Mouse (Mus musculus) erythroblast, embryonic 14.5 days (primary cell): ENCODE measurements around the gene Sf3b2. TPM values are rescaled to one million over a fixed set of nuclear protein-coding genes. Genes with fewer than 3 reads are reported as not detected.
A peak's percentile ranks its signal among the peaks of the same experiment; 100 is the strongest.
"Not testable (repeated sequence)": the region's sequence is repeated elsewhere in the genome, so short reads cannot be mapped to it uniquely, and the experiment has no call there.

ENCODE experiments used
- H3K27me3 ChIP-seq: 2 replicates; pipeline ENCODE4 v1.6.1; 2012; ENCODE audit warnings: inconsistent platforms; ENCODE audit not compliant: control insufficient read depth
- H3K36me3 ChIP-seq: 2 replicates; pipeline ENCODE4 v1.6.1; 2012; ENCODE audit warnings: mild to moderate bottlenecking, inconsistent platforms; ENCODE audit not compliant: control insufficient read depth
- H3K4me1 ChIP-seq: 2 replicates; pipeline ENCODE4 v1.6.1; 2012; ENCODE audit warnings: inconsistent platforms; ENCODE audit not compliant: control insufficient read depth
- H3K4me3 ChIP-seq: replicated peaks from 2 replicates; pipeline ENCODE3; 2012; ENCODE audit warnings: moderate library complexity, mild to moderate bottlenecking, inconsistent platforms
- H3K9me3 ChIP-seq: 2 replicates; pipeline ENCODE4 v1.6.1; 2012; ENCODE audit warnings: low read length, inconsistent platforms, mixed read lengths; ENCODE audit not compliant: control insufficient read depth
- GATA1 ChIP-seq: IDR thresholded peaks from 2 replicates; pipeline ENCODE4 v1.6.1; 2012; ENCODE audit warnings: low read length, inconsistent platforms, mixed read lengths
- TAL1 ChIP-seq: IDR thresholded peaks from 3 replicates; pipeline ENCODE4 v1.6.1; 2012; ENCODE audit warnings: low read length, inconsistent platforms, mixed read lengths
- polyA plus RNA-seq: library from polyadenylated mRNA; stranded (reverse); fragments of >175 nt; gene quantifications from 2 replicates; pipeline ENCODE4 v1.2.3, GENCODE M21; 2012

Sf3b2 gene
- polyA plus RNA-seq, 1 experiment = 23.0 TPM

DNA sequence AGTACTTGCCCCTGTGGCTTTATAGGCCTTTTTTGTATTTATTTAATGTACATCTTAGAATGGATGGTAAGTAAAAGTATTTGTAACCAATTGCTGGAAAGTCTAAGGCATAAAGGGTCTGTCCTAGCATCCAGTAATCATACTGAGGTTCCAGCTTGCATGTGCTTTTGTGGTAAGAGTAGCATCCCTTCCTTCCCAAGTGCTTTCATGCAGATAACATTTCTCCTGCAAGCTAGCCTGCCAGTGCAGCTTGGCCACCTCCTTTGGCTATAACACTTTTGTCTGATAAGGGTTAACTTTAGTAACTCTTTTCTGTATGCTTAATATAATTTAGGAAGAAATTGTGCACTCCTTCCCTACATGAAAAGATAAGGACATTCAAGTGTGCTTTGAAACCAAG is 27.2 kb downstream of the Sf3b2 start:
- H3K9me3 ChIP-seq = no peaks in the 10 kb centered on the region
- H3K36me3 ChIP-seq = peaks cover 9% of the 10 kb centered on the region
- H3K4me3 ChIP-seq = peak overlapping the region; percentile 51
- TF ChIP-seq GATA1 (no peak), TAL1 (no peak)
- no peaks in the 10 kb centered on the region for H3K27me3 ChIP-seq
- peaks cover 59% of the 10 kb centered on the region for H3K4me1 ChIP-seq

- H3K36me3 ChIP-seq = peaks cover 9% of the 10 kb centered on the region
- H3K27me3 ChIP-seq = no peaks in the 10 kb centered on the region
- peak overlapping the region; percentile 51 for H3K4me3 ChIP-seq
- no peaks in the 10 kb centered on the region for H3K9me3 ChIP-seq
- H3K4me1 ChIP-seq = peaks cover 50% of the 10 kb centered on the region
- TF ChIP-seq GATA1 = 0 out of 2 replicates have a peak, but pooled peaks have one; percentile 27
- peak; percentile 65 for TF ChIP-seq TAL1
Observed at GRCm38 (mm10) chr19:5267015-5267414, 28.2 kb downstream of the Sf3b2 start.

DNA sequence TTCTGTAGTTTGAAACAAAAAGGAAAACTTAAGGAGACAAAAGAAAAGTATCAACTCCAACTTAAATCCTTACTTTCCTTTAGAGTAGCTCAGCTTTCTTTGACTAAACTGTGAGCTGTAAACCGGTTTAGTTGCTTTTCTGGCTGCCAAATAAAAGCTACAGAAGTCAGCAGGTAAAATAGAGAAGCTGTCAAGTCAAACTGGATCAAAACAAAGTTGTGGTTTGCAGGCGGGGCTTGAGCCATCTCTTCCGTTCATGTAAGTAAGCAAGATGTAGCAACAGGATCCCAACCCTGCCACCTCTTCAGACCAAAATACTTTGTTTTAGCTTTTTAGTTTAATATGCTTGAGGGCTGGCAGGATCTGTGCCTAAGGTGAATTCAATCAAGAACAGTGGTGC is 38.1 kb downstream of the Sf3b2 start:
- H3K36me3 ChIP-seq = peaks cover 19% of the 10 kb centered on the region
- no peaks in the 10 kb centered on the region for H3K27me3 ChIP-seq
- no peak overlapping the region for H3K4me3 ChIP-seq
- TF ChIP-seq TAL1 = no peak
- TF ChIP-seq GATA1 = no peak
- H3K9me3 ChIP-seq = no peaks in the 10 kb centered on the region
- peaks cover 10% of the 10 kb centered on the region for H3K4me1 ChIP-seq

- H3K36me3 ChIP-seq, H3K4me3 ChIP-seq, H3K4me1 ChIP-seq, H3K9me3 ChIP-seq, H3K27me3 ChIP-seq: not testable (repeated sequence)
Observed at GRCm38 (mm10) chr19:5236981-5237380, 58.3 kb downstream of the Sf3b2 start.

GRCm38 (mm10) chr19:5232696-5233095 is 62.6 kb downstream of the Sf3b2 start:
- Histone ChIP-seq H3K27me3 (no peaks in the 10 kb centered on the region), H3K4me3 (no peak overlapping the region), H3K9me3 (no peaks in the 10 kb centered on the region), H3K36me3 (no peaks in the 10 kb centered on the region), H3K4me1 (no peaks in the 10 kb centered on the region)
- TF ChIP-seq GATA1 = no peak
- TF ChIP-seq TAL1 = no peak

- H3K4me3 ChIP-seq = no peak overlapping the region
- H3K4me1 ChIP-seq = no peaks in the 10 kb centered on the region
- H3K27me3 ChIP-seq = no peaks in the 10 kb centered on the region
- no peaks in the 10 kb centered on the region for H3K36me3 ChIP-seq
- TF ChIP-seq TAL1 (no peak), GATA1 (no peak)
- no peaks in the 10 kb centered on the region for H3K9me3 ChIP-seq
Observed at GRCm38 (mm10) chr19:5230110-5230509, 65.1 kb downstream of the Sf3b2 start.

- Histone ChIP-seq H3K4me1 (no peaks in the 10 kb centered on the region), H3K9me3 (no peaks in the 10 kb centered on the region), H3K27me3 (no peaks in the 10 kb centered on the region), H3K36me3 (peaks cover 2% of the 10 kb centered on the region; the same call in 1 of the 2 replicates), H3K4me3 (no peak overlapping the region)
- no peak for TF ChIP-seq TAL1
- no peak for TF ChIP-seq GATA1
Observed at GRCm38 (mm10) chr19:5224624-5225023, 70.6 kb downstream of the Sf3b2 start.

DNA sequence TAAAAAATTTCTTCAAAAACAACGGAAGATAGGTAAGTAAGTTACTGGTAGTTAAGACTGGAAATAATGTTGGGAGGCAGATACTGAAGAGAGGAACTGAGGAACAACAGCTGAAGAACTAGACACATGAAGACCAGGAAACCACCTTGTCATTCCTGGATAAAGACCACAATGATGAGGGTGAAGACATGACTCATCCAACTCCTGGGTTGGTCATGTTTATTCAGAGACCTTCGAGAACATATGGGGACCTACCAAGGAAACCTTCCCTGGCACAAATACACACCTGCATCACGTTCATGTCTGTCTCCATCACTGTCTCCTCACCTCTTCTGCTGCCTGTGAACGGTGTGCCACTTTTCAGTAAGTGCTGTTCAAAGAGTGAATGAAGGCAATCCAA is 71.2 kb downstream of the Sf3b2 start:
- Histone ChIP-seq H3K4me1 (no peaks in the 10 kb centered on the region), H3K27me3 (no peaks in the 10 kb centered on the region), H3K9me3 (no peaks in the 10 kb centered on the region), H3K36me3 (peaks cover 2% of the 10 kb centered on the region; the same call in 1 of the 2 replicates), H3K4me3 (no peak overlapping the region)
- TF ChIP-seq TAL1 (no peak), GATA1 (no peak)

Other genes with a start within 250 kb of the Sf3b2 start
- gene Rin1, start 245.0 kb downstream of the Sf3b2 start, polyA plus RNA-seq = 0.03 and 0.13 TPM in 2 replicates
- gene Cd248, start 227.4 kb downstream of the Sf3b2 start, polyA plus RNA-seq = 0.06 and 0.11 TPM in 2 replicates
- 0.02 TPM in 1 of 2 replicates, not detected in the other for gene Tmem151a, start 209.9 kb downstream of the Sf3b2 start, polyA plus RNA-seq
- gene Yif1a, start 206.9 kb downstream of the Sf3b2 start, polyA plus RNA-seq = 0.79 and 0.94 TPM in 2 replicates
- gene Cnih2, start 196.9 kb downstream of the Sf3b2 start, polyA plus RNA-seq = 0.12 and 0.17 TPM in 2 replicates
- 16.9 and 17.0 TPM in 2 replicates for gene Rab1b, start 188.4 kb downstream of the Sf3b2 start, polyA plus RNA-seq
- gene Klc2, start 176.9 kb downstream of the Sf3b2 start, polyA plus RNA-seq = 0.52 and 1.2 TPM in 2 replicates
- 2.6 and 2.7 TPM in 2 replicates for gene Pacs1, start 22.3 kb downstream of the Sf3b2 start, polyA plus RNA-seq
- gene Gal3st3, start 2.9 kb upstream of the Sf3b2 start, polyA plus RNA-seq = not detected in 2 replicates
- not detected in 2 replicates for gene Catsper1, start 40.3 kb upstream of the Sf3b2 start, polyA plus RNA-seq
- gene Cst6, start 54.1 kb upstream of the Sf3b2 start, polyA plus RNA-seq = not detected in 2 replicates
- 4.6 and 4.7 TPM in 2 replicates for gene Eif1ad, start 71.3 kb upstream of the Sf3b2 start, polyA plus RNA-seq
- gene Banf1, start 71.7 kb upstream of the Sf3b2 start, polyA plus RNA-seq = 15.6 and 21.7 TPM in 2 replicates
- 15.8 and 17.4 TPM in 2 replicates for gene Sart1, start 93.2 kb upstream of the Sf3b2 start, polyA plus RNA-seq
- gene Tsga10ip, start 107.1 kb upstream of the Sf3b2 start, polyA plus RNA-seq = not detected in 2 replicates
- gene Drap1, start 129.5 kb upstream of the Sf3b2 start, polyA plus RNA-seq = 25.1 and 29.2 TPM in 2 replicates
- gene AI837181, start 129.7 kb upstream of the Sf3b2 start, polyA plus RNA-seq = 3.1 and 3.7 TPM in 2 replicates
- 0.12 and 0.18 TPM in 2 replicates for gene Fosl1, start 152.1 kb upstream of the Sf3b2 start, polyA plus RNA-seq
- gene Ccdc85b, start 162.4 kb upstream of the Sf3b2 start, polyA plus RNA-seq = 0.54 and 0.57 TPM in 2 replicates
- gene Fibp, start 165.2 kb upstream of the Sf3b2 start, polyA plus RNA-seq = 2.4 and 11.7 TPM in 2 replicates
- gene Ctsw, start 173.1 kb upstream of the Sf3b2 start, polyA plus RNA-seq = not detected in 2 replicates
- gene Efemp2, start 178.5 kb upstream of the Sf3b2 start, polyA plus RNA-seq = 0.03 and 0.04 TPM in 2 replicates
- 5.2 and 9.4 TPM in 2 replicates for gene Mus81, start 192.9 kb upstream of the Sf3b2 start, polyA plus RNA-seq
- 151 and 164 TPM in 2 replicates for gene Cfl1, start 195.0 kb upstream of the Sf3b2 start, polyA plus RNA-seq
- 0.10 and 0.18 TPM in 2 replicates for gene 1700020D05Rik, start 208.3 kb upstream of the Sf3b2 start, polyA plus RNA-seq
- gene Snx32, start 215.1 kb upstream of the Sf3b2 start, polyA plus RNA-seq = 1.3 and 1.5 TPM in 2 replicates